Mouse (Mus musculus) kidney, embryonic 14.5 days (tissue): Measurements from ENCODE around the gene Lypd4. TPM values are rescaled to one million over a fixed set of nuclear protein-coding genes. Genes with fewer than 3 reads are reported as not detected.

Source experiments
- ATAC-seq: fragments of 200-750 bp; cut with Nextera tagmentation; 2 replicates; pipeline ENCODE4 v1.8.0; 2017; ENCODE audit warnings: moderate number of reproducible peaks, mild to moderate bottlenecking, moderate TSS enrichment, moderate library complexity; ENCODE audit not compliant: low FRiP score, low TSS enrichment
- H3K27ac ChIP-seq: fragments of 300-500 bp; sonication (generic); 2 replicates; pipeline ENCODE4 v1.5.1; 2014; ENCODE audit warnings: low read depth, mild to moderate bottlenecking, low read length, moderate library complexity, mixed read lengths
- H3K27me3 ChIP-seq: fragments of 300-500 bp; sonication (generic); 2 replicates; pipeline ENCODE4 v1.6.1; 2014; ENCODE audit warnings: mild to moderate bottlenecking, low read length; ENCODE audit not compliant: control insufficient read depth, insufficient read depth
- H3K36me3 ChIP-seq: fragments of 300-500 bp; sonication (generic); 2 replicates; pipeline ENCODE4 v1.6.1; 2014; ENCODE audit warnings: low read length, mixed read lengths; ENCODE audit not compliant: control insufficient read depth, insufficient read depth
- H3K4me1 ChIP-seq: fragments of 300-500 bp; sonication (generic); 2 replicates; pipeline ENCODE4 v1.6.1; 2014; ENCODE audit warnings: low read length, mixed read lengths; ENCODE audit not compliant: control insufficient read depth, insufficient read depth
- H3K4me2 ChIP-seq: fragments of 300-500 bp; sonication (generic); replicated peaks from 2 replicates; pipeline ENCODE4 v1.6.1; 2014; ENCODE audit warnings: low read depth, mild to moderate bottlenecking, low read length
- H3K4me3 ChIP-seq: fragments of 300-500 bp; sonication (generic); 2 replicates; pipeline ENCODE4 v1.5.1; 2014; ENCODE audit warnings: mild to moderate bottlenecking, low read length
- H3K9ac ChIP-seq: fragments of 300-500 bp; sonication (generic); 2 replicates; pipeline ENCODE4 v1.6.1; 2014; ENCODE audit warnings: low read depth, mild to moderate bottlenecking, low read length, moderate library complexity
- H3K9me3 ChIP-seq: fragments of 300-500 bp; sonication (generic); 2 replicates; pipeline ENCODE4 v1.6.1; 2016; ENCODE audit warnings: low read length; ENCODE audit not compliant: control insufficient read depth
- WGBS: fragments of 180-500 bp; shearing (Covaris S2); extraction: QIAGEN DNeasy Blood & Tissue Kit; methylation state at CpG from one replicate; pipeline ENCODE4 v1.1.7; 2014; 5-methylcytosine and 5-hydroxymethylcytosine counted together
- polyA plus RNA-seq: library from polyadenylated mRNA; unstranded; fragments of >200 nt; fragmentation: Nextera tagmentation; extraction: Ambion mirVana; gene quantifications from 2 replicates; pipeline ENCODE4 v1.2.1, GENCODE M21; 2014

The Lypd4 gene
- polyA plus RNA-seq, 1 experiment from 2014 or later = not detected

- Histone ChIP-seq H3K4me2 (peak within 1 kb of the TSS; percentile 65), H3K36me3 (peaks cover 36% of the 10 kb centered on the region), H3K9me3 (no peaks in the 10 kb centered on the region), H3K4me1 (peaks cover 31% of the 10 kb centered on the region), H3K4me3 (peak within 1 kb of the TSS; percentile 90), H3K27ac (peak within 1 kb of the TSS; percentile 89), H3K27me3 (no peaks in the 10 kb centered on the region), H3K9ac (peak within 1 kb of the TSS; percentile 100)
- WGBS = under 1% methylated on average over 57 of the region's 57 CpGs
- peak; percentile 94 for ATAC-seq
Observed at GRCm38 (mm10) chr7:24883896-24884692, 14.4 kb upstream of the Lypd4 start, which contains the start of gene Rps19. Rps19 (plus strand) TSS chr7:24884371.

GRCm38 (mm10) chr7:24882416-24883199, 12.9 kb upstream of the Lypd4 start:
- no peak for ATAC-seq
- H3K4me2 ChIP-seq = no peak overlapping the region
- no peak overlapping the region for H3K9ac ChIP-seq
- no peak overlapping the region for H3K4me3 ChIP-seq
- peaks cover 21% of the 10 kb centered on the region for H3K36me3 ChIP-seq
- 92% methylated on average over 9 of the region's 9 CpGs for WGBS
- no peaks in the 10 kb centered on the region for H3K9me3 ChIP-seq
- H3K4me1 ChIP-seq = peaks cover 23% of the 10 kb centered on the region
- no peaks in the 10 kb centered on the region for H3K27me3 ChIP-seq
- H3K27ac ChIP-seq = no peak overlapping the region

- H3K9me3 ChIP-seq = no peaks in the 10 kb centered on the region
- H3K27me3 ChIP-seq = no peaks in the 10 kb centered on the region
- no peak overlapping the region for H3K4me2 ChIP-seq
- H3K4me1 ChIP-seq = no peaks in the 10 kb centered on the region
- H3K9ac ChIP-seq = no peak overlapping the region
- WGBS = 30% methylated on average over 2 of the region's 2 CpGs
- no peak overlapping the region for H3K27ac ChIP-seq
- no peak for ATAC-seq
- H3K36me3 ChIP-seq = no peaks in the 10 kb centered on the region
- no peak overlapping the region for H3K4me3 ChIP-seq
Observed at GRCm38 (mm10) chr7:24879620-24880019, 9.9 kb upstream of the Lypd4 start.

- no peak for ATAC-seq
- Histone ChIP-seq H3K4me2 (no peak overlapping the region), H3K4me3 (no peak overlapping the region), H3K27me3 (no peaks in the 10 kb centered on the region), H3K36me3 (no peaks in the 10 kb centered on the region), H3K9ac (no peak overlapping the region), H3K9me3 (no peaks in the 10 kb centered on the region), H3K4me1 (no peaks in the 10 kb centered on the region), H3K27ac (no peak overlapping the region)
- 74% methylated on average over 3 of the region's 3 CpGs for WGBS
Observed at GRCm38 (mm10) chr7:24877588-24877987, 7.8 kb upstream of the Lypd4 start.

GRCm38 (mm10) chr7:24869080-24869479, 661 bp downstream of the Lypd4 start:
- no peak overlapping the region for H3K9ac ChIP-seq
- H3K4me2 ChIP-seq = no peak overlapping the region
- 71% methylated on average over 17 of the region's 17 CpGs for WGBS
- no peaks in the 10 kb centered on the region for H3K4me1 ChIP-seq
- H3K9me3 ChIP-seq = no peaks in the 10 kb centered on the region
- no peaks in the 10 kb centered on the region for H3K27me3 ChIP-seq
- H3K27ac ChIP-seq = no peak overlapping the region
- no peak for ATAC-seq
- no peaks in the 10 kb centered on the region for H3K36me3 ChIP-seq
- H3K4me3 ChIP-seq = no peak overlapping the region

GRCm38 (mm10) chr7:24864156-24864555, 5.6 kb downstream of the Lypd4 start:
- no peak overlapping the region for H3K27ac ChIP-seq
- H3K9ac ChIP-seq = no peak overlapping the region
- no peak for ATAC-seq
- no peaks in the 10 kb centered on the region for H3K9me3 ChIP-seq
- no peak overlapping the region for H3K4me2 ChIP-seq
- WGBS = 38% methylated on average over 6 of the region's 6 CpGs
- H3K4me3 ChIP-seq = no peak overlapping the region
- no peaks in the 10 kb centered on the region for H3K4me1 ChIP-seq
- no peaks in the 10 kb centered on the region for H3K36me3 ChIP-seq
- H3K27me3 ChIP-seq = no peaks in the 10 kb centered on the region

- H3K4me2 ChIP-seq = no peak overlapping the region
- no peaks in the 10 kb centered on the region for H3K9me3 ChIP-seq
- H3K36me3 ChIP-seq = no peaks in the 10 kb centered on the region
- no peak for ATAC-seq
- no peak overlapping the region for H3K4me3 ChIP-seq
- no peaks in the 10 kb centered on the region for H3K4me1 ChIP-seq
- no peak overlapping the region for H3K9ac ChIP-seq
- H3K27ac ChIP-seq = no peak overlapping the region
- WGBS = 85% methylated on average over 4 of the region's 4 CpGs
- no peaks in the 10 kb centered on the region for H3K27me3 ChIP-seq
Observed at GRCm38 (mm10) chr7:24862853-24863252, 6.9 kb downstream of the Lypd4 start.

GRCm38 (mm10) chr7:24861913-24862312, 7.8 kb downstream of the Lypd4 start, which contains the start of gene Gm9844:
Gm9844 (plus strand) TSS chr7:24862213.
- WGBS = 83% methylated on average over 7 of the region's 7 CpGs
- H3K4me1 ChIP-seq = no peaks in the 10 kb centered on the region

GRCm38 (mm10) chr7:24859234-24859633, 10.5 kb downstream of the Lypd4 start:
- Histone ChIP-seq H3K4me2 (no peak overlapping the region), H3K9ac (no peak overlapping the region), H3K27me3 (no peaks in the 10 kb centered on the region), H3K9me3 (no peaks in the 10 kb centered on the region), H3K4me3 (no peak overlapping the region), H3K4me1 (no peaks in the 10 kb centered on the region), H3K36me3 (no peaks in the 10 kb centered on the region), H3K27ac (no peak overlapping the region)
- no peak for ATAC-seq
- 69% methylated on average over 5 of the region's 5 CpGs for WGBS

More at GRCm38 (mm10) chr7:24861913-24862312, 7.8 kb downstream of the Lypd4 start, which contains the start of gene Gm9844:
- H3K27me3 ChIP-seq = no peaks in the 10 kb centered on the region
- H3K9me3 ChIP-seq = no peaks in the 10 kb centered on the region
- ATAC-seq = no peak
- no peak within 1 kb of the TSS for H3K9ac ChIP-seq
- H3K4me3 ChIP-seq = no peak within 1 kb of the TSS
- H3K4me2 ChIP-seq = no peak within 1 kb of the TSS
- no peak within 1 kb of the TSS for H3K27ac ChIP-seq
- no peaks in the 10 kb centered on the region for H3K36me3 ChIP-seq
